Mouse (Mus musculus) small intestine, adult 2 months (tissue): ENCODE data around the gene Dgkg.

ENCODE experiments used
- CTCF ChIP-seq: fragments of 200-500 bp; IDR thresholded peaks from 2 replicates; pipeline ENCODE4 v1.5.1; 2012; ENCODE audit warnings: low read depth, mild to moderate bottlenecking, control low read depth, inconsistent platforms, low read length, moderate library complexity, mixed read lengths; ENCODE audit not compliant: insufficient replicate concordance, insufficient read length; ENCODE audit errors: extremely low read depth
- POLR2A ChIP-seq: fragments of 200-500 bp; IDR thresholded peaks from 2 replicates; pipeline ENCODE4 v1.6.1; 2012; ENCODE audit warnings: low read depth, mild to moderate bottlenecking, control low read depth, inconsistent platforms, low read length, moderate library complexity

DNA sequence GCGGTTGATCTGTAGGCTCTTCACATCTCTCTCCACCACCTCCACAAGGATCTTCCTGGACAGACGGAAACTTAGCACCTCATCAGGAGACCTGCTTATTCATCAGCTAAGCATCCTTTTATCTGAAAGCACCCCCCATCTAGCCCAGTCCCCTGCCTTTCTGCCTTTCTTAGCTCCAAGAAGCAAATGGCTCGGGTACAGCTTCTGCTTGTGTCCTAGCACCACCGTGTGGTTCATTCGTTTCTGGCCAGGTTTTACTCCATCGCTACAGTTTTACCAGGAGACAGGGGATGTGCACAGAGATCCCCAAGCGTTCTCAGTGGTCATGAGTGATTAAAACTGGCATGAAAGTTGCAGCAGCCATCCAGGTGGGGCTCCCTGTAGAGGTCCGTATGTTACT is 79.4 kb downstream of the Dgkg start:
- TF ChIP-seq CTCF: no peak
- TF ChIP-seq POLR2A: no peak
